Mouse (Mus musculus) R1 (cell line): ENCODE measurements at regions not wholly inside any gene's neighbourhood (a gene's known extent, or its start where the extent isn't known, plus 50 kb on each side); places are given as distances from the start of the nearest gene placed in this dataset.

Experiments
- DNase-seq: peaks from one replicate; pipeline ENCODE4 v3.0.0-alpha.2; 2018; ENCODE audit warnings: low read depth, low spot score

DNA sequence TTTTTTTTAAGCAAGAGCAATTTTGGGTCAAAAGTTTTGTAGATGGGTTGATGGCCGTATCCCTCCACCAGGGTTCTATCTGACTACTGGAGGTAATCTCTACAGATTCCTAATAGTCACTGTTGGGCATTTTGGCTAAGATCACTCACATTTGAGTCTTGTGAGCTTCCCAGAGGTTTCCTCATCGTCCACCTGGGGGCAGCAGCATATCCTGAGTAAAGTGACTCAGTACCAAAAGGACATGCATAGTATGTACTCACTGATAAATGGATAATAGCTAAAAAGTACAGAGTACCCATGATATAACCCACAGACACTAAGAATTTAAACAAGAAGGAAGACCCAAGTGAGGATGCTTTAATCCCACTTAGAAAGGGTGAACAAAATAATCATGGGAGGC lies 1390.0 kb downstream of the Amy2a5 start:
- peak; percentile 31 for DNase-seq
